Mouse (Mus musculus) gastrocnemius, postnatal 14 days (tissue): ENCODE measurements around the gene Ahcy. TPM values are rescaled to one million over a fixed set of nuclear protein-coding genes. Genes with fewer than 3 reads are reported as not detected.
"Not testable (repeated sequence)": the region's sequence is repeated elsewhere in the genome, so short reads cannot be mapped to it uniquely, and the experiment has no call there.

ENCODE experiments used
- DNase-seq: peaks from one replicate; pipeline ENCODE4 v3.0.0; 2021; ENCODE audit warnings: mixed read lengths
- intact Hi-C: fragments of 180-260 bp; cut with DNase I; formaldehyde crosslinking; loops from one replicate; pipeline ENCODE4 v1.15.1; 2025; ENCODE audit warnings: low total_unique reads
- total RNA-seq, 2 experiments: library from RNA; stranded (reverse); gene quantifications; 2 replicates each; pipeline ENCODE4 v1.2.3; 2021

The Ahcy gene
- total RNA-seq, 2 experiments from 2014 or later, result 15.4 to 18.3 TPM

DNA sequence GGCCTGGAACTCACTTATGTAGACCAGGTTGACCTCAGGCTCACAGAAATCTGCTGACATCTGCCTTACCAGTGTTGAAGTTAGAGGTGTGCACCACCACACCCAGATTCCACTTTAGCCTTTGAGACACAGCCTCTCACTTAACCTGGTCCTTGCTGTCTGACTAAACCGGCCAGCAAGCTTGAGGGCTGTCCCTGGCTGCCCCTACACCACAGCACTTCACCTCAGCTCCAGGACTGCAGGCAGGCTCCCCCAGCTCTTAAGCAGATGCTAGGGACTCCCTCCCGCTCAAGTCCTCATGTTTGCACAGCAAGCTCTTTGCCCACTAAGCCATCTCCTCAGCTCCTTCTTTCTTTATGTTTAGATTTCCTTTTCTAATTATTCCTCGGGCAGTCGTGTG lies 34.3 kb downstream of the Ahcy start:
- intact Hi-C loops, result no loop called here
- DNase-seq, result no peak

DNA sequence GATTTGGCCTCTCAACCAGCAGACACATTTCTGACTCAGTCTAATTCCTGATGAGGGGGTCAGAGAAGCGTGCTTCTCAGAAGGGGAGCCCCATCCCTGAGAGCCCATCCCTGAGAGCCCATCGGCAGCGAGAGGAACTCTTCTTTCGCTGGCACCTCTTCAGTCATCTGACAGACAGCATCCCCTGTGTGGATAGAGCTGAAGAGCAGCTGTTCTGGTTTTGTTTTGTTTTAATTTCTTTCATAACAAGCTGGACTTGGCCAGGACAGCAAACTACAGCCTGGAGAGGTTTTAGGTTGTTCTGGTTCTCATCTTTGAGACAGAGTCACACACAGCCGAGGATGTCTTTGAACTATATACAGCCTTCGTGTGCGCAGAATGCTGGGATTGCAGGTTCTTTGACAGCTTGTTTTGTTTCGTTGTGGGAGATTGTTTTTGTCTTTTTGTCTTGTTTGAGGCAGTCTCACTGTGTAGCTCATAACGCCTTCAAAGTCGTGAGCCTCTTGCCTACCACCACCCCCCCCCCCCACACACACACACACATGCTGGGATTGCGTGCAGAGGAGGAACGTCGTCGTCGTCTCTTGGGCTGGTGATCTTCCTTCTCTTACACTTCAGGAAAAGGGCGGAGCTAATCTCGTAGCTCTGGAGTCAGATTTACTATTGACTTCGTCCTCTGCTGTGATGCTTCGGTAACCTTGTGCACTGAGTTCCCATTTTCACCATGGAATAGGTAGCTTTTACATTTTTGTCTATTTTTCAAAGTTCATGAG lies 41.2 kb downstream of the Ahcy start:
- intact Hi-C loops, result no loop called here
- no peak for DNase-seq

GRCm38 (mm10) chr2:155030831-155031230 lies 43.5 kb downstream of the Ahcy start:
- DNase-seq, result peak; percentile 11
- intact Hi-C loops, result loop anchor here (2.0 kb wide), 1 partner anchor 18 kb away; no protein-coding TSS in a partner anchor

DNA sequence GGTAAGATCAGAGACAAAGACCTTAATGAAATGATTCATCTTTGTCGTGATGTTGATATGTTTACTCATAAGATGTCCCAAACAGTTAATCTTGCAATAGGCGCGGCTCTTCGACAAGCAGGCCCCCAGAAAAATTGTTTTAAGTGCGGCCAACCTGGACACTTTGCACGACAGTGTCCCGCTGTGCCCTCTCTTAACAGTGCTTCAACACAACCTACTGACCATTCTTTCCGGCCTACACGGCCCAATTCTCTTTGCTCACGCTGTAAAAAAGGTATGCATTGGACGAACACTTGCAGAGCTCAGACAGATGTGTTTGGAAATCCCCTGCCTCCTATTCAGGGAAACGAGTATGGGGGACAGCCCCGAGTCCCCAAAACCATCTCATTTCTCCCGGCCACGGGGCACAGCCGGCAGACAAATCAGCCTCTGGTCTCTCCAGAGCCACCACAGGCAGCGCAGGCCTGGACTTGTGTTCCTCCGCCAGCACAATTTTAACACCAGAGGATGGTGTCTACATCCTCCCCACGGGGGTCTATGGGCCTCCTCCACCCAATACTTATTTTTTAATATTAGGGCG lies 54.0 kb downstream of the Ahcy start:
- DNase-seq, intact Hi-C loops: not testable (repeated sequence)

DNA sequence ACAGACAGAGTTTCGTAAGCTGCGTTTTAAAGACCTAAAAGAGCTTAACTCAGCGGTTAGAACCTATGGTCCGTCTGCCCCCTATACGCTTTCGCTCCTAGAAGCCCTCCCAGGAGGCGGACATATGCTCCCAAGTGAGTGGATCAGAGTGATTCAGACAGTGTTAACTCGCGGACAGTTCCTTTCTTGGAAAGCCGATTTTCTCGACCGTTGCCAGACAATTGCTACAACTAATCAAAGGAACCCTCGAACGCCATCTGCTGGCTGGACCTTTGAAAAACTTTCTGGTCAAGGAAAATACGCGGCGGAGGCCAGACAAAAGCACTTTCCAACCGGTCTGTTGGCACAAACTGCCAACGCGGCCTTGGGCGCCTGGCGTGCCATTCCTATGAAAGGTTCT lies 54.6 kb downstream of the Ahcy start:
- peak; percentile 87 for DNase-seq
- intact Hi-C loops, result no loop called here

GRCm38 (mm10) chr2:155018762-155019641 lies 55.3 kb downstream of the Ahcy start:
- peak; percentile 59 for DNase-seq
- intact Hi-C loops, result no loop called here

- DNase-seq, intact Hi-C loops: not testable (repeated sequence)
Measured at GRCm38 (mm10) chr2:155018251-155018755, 56.0 kb downstream of the Ahcy start, which contains the start of gene Gm14226. Gene Gm14226 (plus strand): TSS chr2:155018266.

DNA sequence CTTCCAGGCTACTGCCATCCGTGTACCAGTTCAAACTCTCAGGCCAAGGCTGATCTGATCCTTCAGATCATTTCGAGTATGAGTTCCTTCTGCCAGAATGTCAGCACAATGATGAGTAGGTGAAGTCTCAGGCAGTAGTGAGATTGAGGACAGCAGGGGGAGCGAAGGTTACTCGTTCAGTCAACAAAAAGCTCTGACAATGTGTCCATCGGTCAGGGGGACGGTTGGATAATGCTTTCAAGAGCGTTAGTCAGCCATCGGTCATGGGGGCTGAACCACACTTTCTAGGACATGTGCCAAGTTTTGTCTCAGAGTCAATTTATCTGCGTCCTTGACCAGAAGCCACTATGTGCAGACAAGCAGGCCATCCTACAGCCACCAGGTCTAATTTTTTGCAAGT lies 57.5 kb downstream of the Ahcy start:
- DNase-seq, intact Hi-C loops: not testable (repeated sequence)

GRCm38 (mm10) chr2:155012991-155013390 lies 61.3 kb downstream of the Ahcy start:
- intact Hi-C loops, result loop anchor here (2.0 kb wide), 1 partner anchor 18 kb away; no protein-coding TSS in a partner anchor
- DNase-seq, result no peak

- intact Hi-C loops, result no loop called here
- no peak for DNase-seq
Measured at GRCm38 (mm10) chr2:155011086-155011656, 63.1 kb downstream of the Ahcy start.

Other genes starting within 250 kb of the Ahcy start
- gene Eif2s2, start 181.6 kb downstream of the Ahcy start, total RNA-seq, result 100 to 1,000 TPM in 1 of 2 experiments, 10 to 100 TPM in 1; 94.5 to 106 TPM
- not detected for gene Gm14226, start 56.2 kb downstream of the Ahcy start, total RNA-seq
- 10 to 100 TPM; 23.0 to 24.4 TPM for gene Itch, start 59.0 kb upstream of the Ahcy start, total RNA-seq
- 100 to 1,000 TPM; 128 to 129 TPM for gene Dynlrb1, start 162.0 kb upstream of the Ahcy start, total RNA-seq
- gene Map1lc3a, start 201.8 kb upstream of the Ahcy start, total RNA-seq, result 100 to 1,000 TPM; 152 to 162 TPM